Mouse (Mus musculus) urinary bladder, postnatal 25 days (tissue): ENCODE measurements around the gene Slc22a12.

Experiments
- DNase-seq: peaks from one replicate; pipeline ENCODE4 v3.0.0; 2022; ENCODE audit warnings: low spot score

Gene Slc22a12

DNA sequence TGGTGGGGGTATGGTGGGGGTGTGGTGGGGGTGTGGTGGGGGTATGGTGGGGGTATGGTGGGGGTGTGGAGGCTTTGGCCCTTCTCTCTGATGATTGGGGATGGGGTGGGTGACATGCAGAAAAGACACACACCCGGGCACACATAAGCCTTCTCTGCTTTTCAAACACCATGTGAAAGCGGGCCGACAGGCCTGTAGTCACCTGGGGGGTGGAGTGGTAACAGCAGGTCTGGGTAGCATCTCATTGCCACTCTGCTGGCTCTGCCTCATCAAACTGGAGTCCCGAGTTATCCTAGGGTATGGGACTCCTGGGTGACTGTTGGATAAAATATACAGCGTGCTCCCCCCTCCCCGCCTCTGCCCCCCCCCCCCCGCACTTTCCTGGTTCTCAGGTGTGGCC is 48.8 kb downstream of the Slc22a12 start:
- DNase-seq, result no peak

DNA sequence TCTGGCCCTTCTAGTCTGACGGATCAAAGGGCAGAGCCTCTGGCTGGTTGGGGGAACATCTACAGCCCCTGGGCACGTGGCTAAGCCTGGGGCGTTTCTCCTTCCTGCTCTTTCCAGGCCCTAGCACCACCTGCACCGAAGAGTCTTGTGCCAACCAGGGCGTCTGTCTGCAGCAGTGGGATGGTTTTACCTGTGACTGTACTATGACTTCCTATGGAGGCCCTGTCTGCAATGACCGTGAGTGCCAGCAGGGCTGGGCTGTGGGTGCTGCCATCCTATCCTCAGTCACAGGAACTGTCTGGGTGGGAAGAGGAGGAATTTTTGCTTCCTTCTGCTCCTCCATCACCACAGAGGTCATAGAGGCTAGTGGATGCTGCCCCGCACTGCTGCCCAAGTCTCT is 49.6 kb downstream of the Slc22a12 start:
- no peak for DNase-seq

DNA sequence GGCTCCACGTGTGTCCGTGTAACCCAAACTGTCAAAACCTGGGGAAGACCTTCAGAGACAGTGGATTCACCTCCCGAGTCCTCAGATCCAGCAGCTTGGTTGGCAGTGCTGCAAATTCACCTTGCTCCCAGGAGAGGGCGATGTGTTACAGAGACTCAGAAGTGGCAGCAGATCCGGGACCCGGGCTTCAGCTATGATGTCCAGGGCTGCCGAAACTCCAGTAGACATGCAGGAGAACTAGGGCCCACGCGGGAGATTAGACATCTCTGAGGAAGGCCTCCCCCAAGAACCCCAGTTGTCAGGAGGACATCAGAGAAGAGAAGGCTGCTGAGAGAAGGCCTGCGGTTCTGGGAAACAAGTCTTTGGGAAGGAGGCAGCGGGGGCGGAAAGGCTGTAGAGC is 50.7 kb downstream of the Slc22a12 start:
- peak; percentile 42 for DNase-seq

DNA sequence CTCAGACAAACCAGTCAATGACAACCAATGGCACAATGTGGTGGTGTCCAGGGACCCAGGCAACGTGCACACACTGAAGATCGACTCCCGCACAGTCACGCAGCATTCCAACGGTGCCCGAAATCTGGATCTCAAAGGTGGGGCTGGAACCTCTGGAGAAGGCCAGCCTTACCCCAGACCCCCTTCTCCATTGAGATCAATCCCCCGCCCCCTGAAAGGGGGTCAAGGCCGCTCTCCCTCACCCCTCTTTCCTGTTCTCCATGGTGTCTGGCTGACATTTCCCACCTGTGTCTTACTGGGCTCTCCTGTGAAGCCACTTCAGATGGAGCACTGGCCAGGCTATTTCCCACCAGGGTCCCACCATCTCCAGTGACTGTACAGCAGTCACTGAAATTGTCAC is 51.3 kb downstream of the Slc22a12 start:
- no peak for DNase-seq

DNA sequence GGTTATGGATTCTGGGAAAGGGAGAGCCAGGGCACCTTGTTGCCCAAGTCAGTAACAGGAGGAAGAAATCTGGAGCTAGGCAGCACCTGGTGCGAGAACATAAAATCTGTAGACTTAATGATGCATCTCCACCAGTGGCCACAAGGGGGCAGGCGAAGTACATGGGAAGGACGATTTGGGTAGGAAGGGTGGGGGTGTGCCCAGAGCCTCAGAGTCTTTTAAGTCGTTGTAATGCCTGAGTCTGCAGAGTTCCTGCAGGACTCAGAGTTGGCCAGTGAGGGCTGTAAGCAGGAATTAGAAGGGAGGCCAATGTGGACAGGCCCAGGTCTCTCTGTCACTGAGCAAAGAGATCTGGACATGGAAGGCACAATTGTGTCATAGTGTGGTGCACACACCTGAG is 53.8 kb downstream of the Slc22a12 start:
- peak; percentile 85 for DNase-seq
